Mouse (Mus musculus) megakaryocyte, embryonic 14.5 days (primary cell): ENCODE measurements around the gene E130309D02Rik.

ENCODE experiments used
- FLI1 ChIP-seq: IDR thresholded peaks from 2 replicates; pipeline ENCODE4 v1.6.1; 2012; ENCODE audit warnings: low read length, inconsistent platforms, mixed read lengths
- GATA1 ChIP-seq: IDR thresholded peaks from 3 replicates; pipeline ENCODE4 v1.6.1; 2012; ENCODE audit warnings: mixed read lengths, low read length, inconsistent platforms, borderline replicate concordance

DNA sequence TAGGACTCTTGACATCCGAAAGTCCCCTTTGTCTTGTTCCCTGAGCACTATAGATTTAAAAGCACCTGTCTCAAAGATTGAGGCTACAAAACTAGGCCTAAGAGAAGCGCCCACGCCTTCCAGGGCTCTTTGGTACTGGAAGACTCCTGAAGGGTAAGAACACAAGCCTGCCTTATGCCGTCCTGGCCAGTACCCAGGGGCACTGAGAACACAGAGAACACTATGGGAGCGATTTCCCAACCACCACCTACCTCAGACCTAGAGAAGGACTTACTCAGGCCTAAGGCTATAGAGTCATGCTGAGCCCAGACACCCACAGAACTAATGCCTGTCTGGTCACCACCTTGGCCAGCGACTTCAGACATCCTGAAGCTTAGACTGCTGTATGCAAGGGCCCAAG is 48.4 kb downstream of the E130309D02Rik start:
- TF ChIP-seq GATA1 = no peak
- TF ChIP-seq FLI1 = no peak
